Mouse (Mus musculus) forebrain, postnatal 0 days (tissue): ENCODE results near the gene Btrc. TPM values are rescaled to one million over a fixed set of nuclear protein-coding genes. Genes with fewer than 3 reads are reported as not detected.

Experiments
- ATAC-seq: fragments of 200-750 bp; cut with Nextera tagmentation; 2 replicates; pipeline ENCODE4 v1.8.0; 2017; ENCODE audit warnings: mild to moderate bottlenecking, moderate library complexity
- DNase-seq: peaks from one replicate; pipeline ENCODE4 v3.0.0-alpha.2; 2015
- H3K27ac ChIP-seq: fragments of 300-500 bp; sonication (generic); 2 replicates; pipeline ENCODE4 v1.5.1; 2014; ENCODE audit warnings: low read depth, mild to moderate bottlenecking, antibody characterized with exemption, low read length, moderate library complexity, mixed read lengths
- H3K27me3 ChIP-seq: fragments of 300-500 bp; sonication (generic); 2 replicates; pipeline ENCODE4 v1.6.1; 2014; ENCODE audit warnings: mild to moderate bottlenecking, low read length, mixed read lengths; ENCODE audit not compliant: insufficient read depth
- H3K36me3 ChIP-seq: fragments of 300-500 bp; sonication (generic); 2 replicates; pipeline ENCODE4 v1.6.1; 2014; ENCODE audit warnings: mild to moderate bottlenecking, moderate library complexity; ENCODE audit not compliant: insufficient read depth
- H3K4me1 ChIP-seq: fragments of 300-500 bp; sonication (generic); 2 replicates; pipeline ENCODE4 v1.6.1; 2014; ENCODE audit warnings: antibody characterized with exemption; ENCODE audit not compliant: insufficient read depth
- H3K4me2 ChIP-seq: fragments of 300-500 bp; sonication (generic); 2 replicates; pipeline ENCODE4 v1.6.1; 2014; ENCODE audit warnings: low read depth, mild to moderate bottlenecking, moderate library complexity
- H3K4me3 ChIP-seq: fragments of 300-500 bp; sonication (generic); 2 replicates; pipeline ENCODE4 v1.5.1; 2014; ENCODE audit warnings: low read depth, low read length, mixed read lengths
- H3K9ac ChIP-seq: fragments of 300-500 bp; sonication (generic); 2 replicates; pipeline ENCODE4 v1.6.1; 2014; ENCODE audit warnings: mild to moderate bottlenecking
- H3K9me3 ChIP-seq: fragments of 300-500 bp; sonication (generic); 2 replicates; pipeline ENCODE4 v1.6.1; 2016; ENCODE audit warnings: low read length
- CTCF ChIP-seq: sonication (generic); IDR thresholded peaks from 2 replicates; pipeline ENCODE4 v1.5.1; 2016; ENCODE audit warnings: antibody characterized with exemption, control low read depth, low read depth
- WGBS: fragments of 180-500 bp; shearing (Covaris S2); extraction: QIAGEN DNeasy Blood & Tissue Kit; methylation state at CpG from one replicate; pipeline ENCODE4 v1.1.7; 2014; 5-methylcytosine and 5-hydroxymethylcytosine counted together
- polyA plus RNA-seq: library from polyadenylated mRNA; unstranded; fragments of >200 nt; fragmentation: Nextera tagmentation; extraction: Ambion mirVana; gene quantifications from 2 replicates; pipeline ENCODE4 v1.2.1, GENCODE M21; 2015
- total RNA-seq: library from RNA; depleted of rRNA; stranded (reverse); fragments of >200 nt; gene quantifications from 2 replicates; pipeline ENCODE4 v1.2.3, GENCODE M21; 2014

Gene Btrc
- total and polyA plus RNA-seq, 2 experiments from 2014 or later = 46.9 to 64.7 TPM

GRCm38 (mm10) chr19:45529294-45529693, 165.8 kb downstream of the Btrc start:
- Histone ChIP-seq H3K27me3 (no peaks in the 10 kb centered on the region), H3K4me3 (no peak overlapping the region), H3K27ac (no peak overlapping the region), H3K9ac (no peak overlapping the region), H3K4me1 (no peaks in the 10 kb centered on the region), H3K4me2 (no peak overlapping the region), H3K9me3 (no peaks in the 10 kb centered on the region), H3K36me3 (peaks cover 47% of the 10 kb centered on the region)
- no peak for ATAC-seq
- TF ChIP-seq CTCF = no peak
- WGBS = 88% methylated on average over 5 of the region's 5 CpGs
- DNase-seq = no peak

- WGBS = 84% methylated on average over 15 of the region's 15 CpGs
- TF ChIP-seq CTCF = no peak
- Histone ChIP-seq H3K4me2 (no peak overlapping the region), H3K4me3 (no peak overlapping the region), H3K27me3 (no peaks in the 10 kb centered on the region), H3K36me3 (peaks cover 44% of the 10 kb centered on the region), H3K9me3 (no peaks in the 10 kb centered on the region), H3K4me1 (no peaks in the 10 kb centered on the region), H3K9ac (no peak overlapping the region), H3K27ac (no peak overlapping the region)
- ATAC-seq (no peak), DNase-seq (no peak)
Observed at GRCm38 (mm10) chr19:45530200-45530995, 166.9 kb downstream of the Btrc start.

GRCm38 (mm10) chr19:45531554-45531953, 168.0 kb downstream of the Btrc start:
- no peaks in the 10 kb centered on the region for H3K27me3 ChIP-seq
- WGBS = 68% methylated on average over 6 of the region's 6 CpGs
- no peak overlapping the region for H3K27ac ChIP-seq
- H3K36me3 ChIP-seq = peaks cover 43% of the 10 kb centered on the region
- H3K4me3 ChIP-seq = no peak overlapping the region
- no peak overlapping the region for H3K9ac ChIP-seq
- H3K4me1 ChIP-seq = no peaks in the 10 kb centered on the region
- H3K4me2 ChIP-seq = no peak overlapping the region
- no peak for DNase-seq
- ATAC-seq = no peak
- TF ChIP-seq CTCF = no peak
- no peaks in the 10 kb centered on the region for H3K9me3 ChIP-seq

- no peaks in the 10 kb centered on the region for H3K4me1 ChIP-seq
- peaks cover 24% of the 10 kb centered on the region for H3K36me3 ChIP-seq
- whole genome bisulfite sequencing = 54% methylated on average over 7 of the region's 7 CpGs
- H3K4me3 ChIP-seq = no peak overlapping the region
- H3K27ac ChIP-seq = no peak overlapping the region
- H3K9ac ChIP-seq = no peak overlapping the region
- H3K27me3 ChIP-seq = no peaks in the 10 kb centered on the region
- no peak for DNase-seq
- H3K9me3 ChIP-seq = no peaks in the 10 kb centered on the region
- no peak for ATAC-seq
- TF ChIP-seq CTCF = no peak
- no peak overlapping the region for H3K4me2 ChIP-seq
Observed at GRCm38 (mm10) chr19:45533617-45534016, 170.1 kb downstream of the Btrc start.

- 83% methylated on average over 8 of the region's 8 CpGs for WGBS
- Histone ChIP-seq H3K27me3 (no peaks in the 10 kb centered on the region), H3K9me3 (no peaks in the 10 kb centered on the region), H3K9ac (no peak overlapping the region), H3K36me3 (peaks cover 10% of the 10 kb centered on the region), H3K4me3 (no peak overlapping the region), H3K4me2 (no peak overlapping the region), H3K27ac (no peak overlapping the region), H3K4me1 (no peaks in the 10 kb centered on the region)
- ATAC-seq (no peak), DNase-seq (no peak)
- no peak for TF ChIP-seq CTCF
Observed at GRCm38 (mm10) chr19:45535214-45535735, 171.7 kb downstream of the Btrc start.

GRCm38 (mm10) chr19:45535929-45536328, 172.4 kb downstream of the Btrc start:
- Histone ChIP-seq H3K27ac (no peak overlapping the region), H3K9ac (no peak overlapping the region), H3K4me1 (peaks cover 3% of the 10 kb centered on the region), H3K27me3 (no peaks in the 10 kb centered on the region), H3K4me2 (no peak overlapping the region), H3K4me3 (no peak overlapping the region), H3K36me3 (peaks cover 4% of the 10 kb centered on the region; the same call in 1 of the 2 replicates), H3K9me3 (no peaks in the 10 kb centered on the region)
- DNase-seq = no peak
- no peak for TF ChIP-seq CTCF
- ATAC-seq = no peak
- 60% methylated on average over 6 of the region's 6 CpGs for WGBS

GRCm38 (mm10) chr19:45537505-45537904, 174.0 kb downstream of the Btrc start:
- no peak overlapping the region for H3K9ac ChIP-seq
- peak; percentile 64 for TF ChIP-seq CTCF
- H3K4me3 ChIP-seq = no peak overlapping the region
- no peaks in the 10 kb centered on the region for H3K9me3 ChIP-seq
- H3K36me3 ChIP-seq = no peaks in the 10 kb centered on the region
- WGBS = 68% methylated on average over 1 of the region's 1 CpGs
- DNase-seq = no peak
- H3K4me2 ChIP-seq = no peak overlapping the region
- H3K4me1 ChIP-seq = peaks cover 5% of the 10 kb centered on the region
- no peak overlapping the region for H3K27ac ChIP-seq
- no peaks in the 10 kb centered on the region for H3K27me3 ChIP-seq
- no peak for ATAC-seq
